Comparison of ENCODE assay signal across 29 mouse cellular contexts in the genomic region with DNA sequence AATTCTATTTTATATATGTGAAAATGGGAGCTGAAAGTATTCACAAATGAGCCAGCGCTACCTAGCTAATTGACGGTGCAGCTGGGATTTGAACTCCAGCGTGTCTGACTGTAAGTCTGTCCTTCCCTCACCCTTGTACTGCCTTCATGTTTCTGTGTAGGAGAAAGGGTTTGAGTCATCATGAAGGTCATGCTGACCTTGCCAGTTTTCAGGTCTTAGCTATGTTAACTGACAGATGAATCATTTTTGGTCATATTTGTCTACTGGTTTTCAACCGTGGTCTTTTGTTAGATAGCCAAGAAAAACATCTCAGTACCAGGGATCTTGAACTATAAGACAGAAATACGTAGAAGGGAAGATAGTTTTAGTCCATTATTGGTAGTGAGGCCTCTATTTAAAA. TPM values are rescaled to one million over a fixed set of nuclear protein-coding genes. Genes with fewer than 3 reads are reported as not detected.
DNase-seq lines count a peak whose midpoint lies in the region; ATAC-seq and TF ChIP-seq lines count a peak whose summit lies in the region.
"Had no signal": no experiment of that assay in that cellular context is flagged by ENCODE, and none has a peak within 500 bp of the region (broad histone marks: within the 10 kb centered on the region; RNA-seq: fewer than 3 reads in every experiment).

No protein-coding gene starts in this region.

- peaks cover 3% of the 10 kb centered on the region; the same call in 1 of the 2 replicates for H3K9me3 ChIP-seq in liver, postnatal 0 days (ENCODE audit: low read length)
- H3K9me3 ChIP-seq in hindbrain, embryonic 10.5 days = no peaks in the 10 kb centered on the region
- H3K9me3 ChIP-seq: embryonic facial prominence, embryonic 10.5 days; embryonic facial prominence, embryonic 15.5 days; forebrain, embryonic 15.5 days; hindbrain, embryonic 13.5 days; midbrain, embryonic 12.5 days; neural tube, embryonic 12.5 days had no signal

- peak overlapping the region; percentile 18; the same call in 1 of the 2 replicates for H3K27ac ChIP-seq in liver, postnatal 0 days (ENCODE audit: low read depth)
- H3K27ac ChIP-seq in embryonic fibroblast, embryonic 13.5 days (ENCODE audit: insufficient read depth, low read length) = peak overlapping the region; percentile 3; the same call in 1 of the 2 replicates
- H3K27ac ChIP-seq in hindbrain, embryonic 10.5 days = no peak overlapping the region
- H3K27ac ChIP-seq: embryonic facial prominence, embryonic 10.5 days; embryonic facial prominence, embryonic 15.5 days; forebrain, embryonic 15.5 days; hindbrain, embryonic 13.5 days; kidney, postnatal 0 days; limb, embryonic 12.5 days; midbrain, embryonic 12.5 days; neural tube, embryonic 12.5 days had no signal

- no peaks in the 10 kb centered on the region for H3K4me1 ChIP-seq in liver, postnatal 0 days (ENCODE audit: insufficient read depth)
- peaks cover 2% of the 10 kb centered on the region; the same call in 1 of the 2 replicates for H3K4me1 ChIP-seq in embryonic fibroblast, embryonic 13.5 days (ENCODE audit: control insufficient read depth, insufficient read depth, low read length)
- no peaks in the 10 kb centered on the region for H3K4me1 ChIP-seq in hindbrain, embryonic 10.5 days (replicated peaks)
- H3K4me1 ChIP-seq: embryonic facial prominence, embryonic 15.5 days; limb, embryonic 12.5 days; midbrain, embryonic 12.5 days; neural tube, embryonic 12.5 days had no signal

- no peak for TF ChIP-seq CTCF in liver, postnatal 0 days (IDR thresholded peaks at IDR 0.05; ENCODE audit: low read depth)
- no peak for TF ChIP-seq CTCF in embryonic fibroblast, embryonic 13.5 days (IDR thresholded peaks at IDR 0.05; ENCODE audit: borderline replicate concordance, insufficient read depth, low read length)

- WGBS in liver, postnatal 0 days (ENCODE audit: insufficient replicate concordance) = 84% methylated on average over 5 of the region's 5 CpGs
- 94% methylated on average over 5 of the region's 5 CpGs for WGBS in hindbrain, embryonic 10.5 days

- no peak for TF ChIP-seq POLR2A in embryonic fibroblast, embryonic 13.5 days (IDR thresholded peaks at IDR 0.05; ENCODE audit: low read depth, low read length)

- H3K4me3 ChIP-seq in liver, postnatal 0 days (ENCODE audit: low read depth, low read length) = no peak overlapping the region
- H3K4me3 ChIP-seq in embryonic fibroblast, embryonic 13.5 days (ENCODE audit: insufficient read depth, low read length) = no peak overlapping the region
- no peak overlapping the region for H3K4me3 ChIP-seq in hindbrain, embryonic 10.5 days
- H3K4me3 ChIP-seq: embryonic facial prominence, embryonic 10.5 days; embryonic facial prominence, embryonic 15.5 days; forebrain, embryonic 15.5 days; hindbrain, embryonic 13.5 days; limb, embryonic 12.5 days; megakaryocyte, embryonic 14.5 days; midbrain, embryonic 12.5 days; myocyte; neural tube, embryonic 12.5 days had no signal

- no peak overlapping the region for H3K4me2 ChIP-seq in liver, postnatal 0 days (ENCODE audit: low read depth, low read length)
- H3K4me2 ChIP-seq: embryonic facial prominence, embryonic 15.5 days; forebrain, embryonic 15.5 days; hindbrain, embryonic 13.5 days; limb, embryonic 12.5 days; liver, embryonic 11.5 days; midbrain, embryonic 12.5 days; neural tube, embryonic 12.5 days had no signal

- no peak for DNase-seq in liver, postnatal 0 days
- DNase-seq in liver = no peak
- DNase-seq in adrenal gland, postnatal 10 days = peak; percentile 38
- no peak for DNase-seq in hindbrain, embryonic 10.5 days (ENCODE audit: low spot score)
- DNase-seq in frontal cortex, adult 2 months (ENCODE audit: extremely low spot score in 1 of 2, low spot score in 1 of 2) = no peak
- DNase-seq in spleen, postnatal 10 days (ENCODE audit: low spot score in 2 of 2) = no peak
- DNase-seq: cerebellum, adult 2 months; cerebellum, postnatal 25 days; heart, postnatal 14 days; kidney, adult 8-10 months; layer of hippocampus, adult 9-11 months; right cerebral cortex, adult 18-20 months; spleen, adult 18-20 months; thymus, adult 2 months; thymus, postnatal 36 days had no signal

- no peaks in the 10 kb centered on the region for H3K27me3 ChIP-seq in liver, postnatal 0 days (ENCODE audit: insufficient read depth, low read length)
- H3K27me3 ChIP-seq in hindbrain, embryonic 10.5 days (ENCODE audit: insufficient read depth, poor library complexity, severe bottlenecking) = no peaks in the 10 kb centered on the region
- H3K27me3 ChIP-seq: CH12.LX; embryonic facial prominence, embryonic 15.5 days; forebrain, embryonic 15.5 days; hindbrain, embryonic 13.5 days; limb, embryonic 12.5 days; megakaryocyte, embryonic 14.5 days; midbrain, embryonic 12.5 days; neural tube, embryonic 12.5 days had no signal

- peaks cover 6% of the 10 kb centered on the region; the same call in 1 of the 2 replicates for H3K36me3 ChIP-seq in liver, postnatal 0 days (replicated peaks; ENCODE audit: insufficient read depth, low read length)
- no peaks in the 10 kb centered on the region for H3K36me3 ChIP-seq in hindbrain, embryonic 10.5 days
- H3K36me3 ChIP-seq: embryonic facial prominence, embryonic 15.5 days; forebrain, embryonic 15.5 days; hindbrain, embryonic 13.5 days; limb, embryonic 12.5 days; midbrain, embryonic 12.5 days; neural tube, embryonic 12.5 days had no signal

- ATAC-seq in liver, postnatal 0 days = no peak
- ATAC-seq: forebrain, embryonic 15.5 days; intestine, embryonic 16.5 days had no signal

- no peak for TF ChIP-seq EP300 in liver, postnatal 0 days (IDR thresholded peaks at IDR 0.05; ENCODE audit: low read depth)

- H3K9ac ChIP-seq in liver, postnatal 0 days (replicated peaks) = no peak overlapping the region
- H3K9ac ChIP-seq: embryonic facial prominence, embryonic 15.5 days; forebrain, embryonic 15.5 days; hindbrain, embryonic 13.5 days; limb, embryonic 12.5 days; midbrain, embryonic 12.5 days; neural tube, embryonic 12.5 days had no signal

RNA-seq across cellular contexts. Expression of gene Lyrm4, which starts 14.1 kb away (rescaled TPM):
- polyA plus RNA-seq in liver, postnatal 0 days (2015; fragmentation: Nextera tagmentation; extraction: Ambion mirVana) = 18.7 and 19.3 TPM in 2 replicates
- 10 to 100 TPM; 14.1 to 15.2 TPM for total RNA-seq in adrenal gland, postnatal 10 days (2021)
- polyA plus RNA-seq in embryonic fibroblast, embryonic 13.5 days (2011; ENCODE audit: insufficient read length, low read depth, missing spikeins) = 7.0 and 8.2 TPM in 2 replicates
- polyA plus RNA-seq in hindbrain, embryonic 10.5 days (2016; fragmentation: Nextera tagmentation; extraction: Ambion mirVana) = 23.1 and 24.2 TPM in 2 replicates
- 16.8 and 17.5 TPM in 2 replicates for polyA plus RNA-seq in frontal cortex, adult 2 months (2012; rRNA removed)

RNA-seq across cellular contexts. Expression of gene Fars2, which starts 14.2 kb away (rescaled TPM):
- 37.9 and 39.3 TPM in 2 replicates for polyA plus RNA-seq in liver, postnatal 0 days (2015; fragmentation: Nextera tagmentation; extraction: Ambion mirVana)
- 10 to 100 TPM; 86.3 to 88.6 TPM for total RNA-seq in adrenal gland, postnatal 10 days (2021)
- polyA plus RNA-seq in embryonic fibroblast, embryonic 13.5 days (2011; ENCODE audit: insufficient read length, low read depth, missing spikeins) = 14.0 and 16.0 TPM in 2 replicates
- polyA plus RNA-seq in hindbrain, embryonic 10.5 days (2016; fragmentation: Nextera tagmentation; extraction: Ambion mirVana) = 28.9 and 31.0 TPM in 2 replicates
- 28.2 and 33.0 TPM in 2 replicates for polyA plus RNA-seq in frontal cortex, adult 2 months (2012; rRNA removed)
